Mouse (Mus musculus) pancreas, adult 10 weeks (tissue): ENCODE results near the gene Hcar2. TPM values are rescaled to one million over a fixed set of nuclear protein-coding genes. Genes with fewer than 3 reads are reported as not detected.

Experiments used
- polyA plus RNA-seq: library from polyadenylated mRNA; stranded (reverse); fragments of 350-450 nt; fragmentation: Illumina TruSeq; extraction: RNeasy Lipid Tissue Mini Kit (QIAGEN cat#74804); gene quantifications from one replicate; pipeline ENCODE4 v1.2.3, GENCODE M21; 2015; ENCODE audit warnings: low read depth, low replicate concordance; ENCODE audit not compliant: insufficient read depth

Hcar2 gene
- polyA plus RNA-seq: not detected

GRCm38 (mm10) chr5:123865365-123865764 is at the start of gene Hcar2:
Gene Hcar2 (minus strand): TSS chr5:123865499.

DNA sequence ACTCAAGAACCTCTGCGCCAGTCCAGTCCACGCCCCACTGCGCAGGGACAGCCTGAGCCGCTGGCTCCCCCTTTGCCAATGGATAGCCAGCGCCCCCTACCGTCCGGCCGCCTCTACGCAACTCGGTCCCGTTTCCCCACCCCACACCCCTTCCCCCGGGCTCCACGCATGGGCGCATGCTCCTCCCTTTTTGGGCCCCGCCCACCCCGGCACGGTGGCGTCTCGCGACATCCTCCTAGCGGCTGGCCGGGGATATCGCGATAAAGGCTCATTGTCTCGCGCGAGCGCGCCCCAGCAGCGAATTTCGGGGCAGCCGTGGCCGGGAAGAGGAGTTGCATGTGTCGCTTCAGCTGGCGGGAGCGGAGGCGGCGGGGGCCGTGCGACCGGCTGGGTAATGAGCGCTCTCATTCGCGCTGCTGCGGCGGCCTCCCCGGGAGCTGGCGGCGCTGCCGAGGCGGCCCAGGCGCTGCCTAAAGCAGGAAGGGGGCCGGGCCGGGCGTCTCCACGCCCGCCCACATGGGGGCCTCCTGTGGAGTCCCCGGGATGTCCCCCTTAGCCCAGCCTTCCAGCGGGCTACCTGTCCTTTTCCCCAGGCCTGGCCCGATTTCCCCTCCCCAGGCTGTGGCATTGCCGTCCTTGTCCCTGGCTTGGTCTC is 41.8 kb upstream of the Hcar2 start, which contains the start of gene Denr:
TSS of gene Denr (plus strand) at position 200 of the 655 bp plus-strand sequence.

GRCm38 (mm10) chr5:123879928-123880327 is 14.6 kb upstream of the Hcar2 start, which contains the start of gene Hcar1:
Gene Hcar1 (minus strand): TSS chr5:123880020.

Other genes with a start within 250 kb of the Hcar2 start
- 27.0 TPM for gene Clip1, start 180.9 kb downstream of the Hcar2 start, polyA plus RNA-seq
- gene Zcchc8, start 144.4 kb downstream of the Hcar2 start, polyA plus RNA-seq: 18.1 TPM
- 35.3 TPM for gene Rsrc2, start 116.1 kb downstream of the Hcar2 start, polyA plus RNA-seq
- gene Kntc1, start 115.8 kb downstream of the Hcar2 start, polyA plus RNA-seq: not detected
- gene Hcar1, start 14.5 kb upstream of the Hcar2 start, polyA plus RNA-seq: 0.41 TPM
- gene Denr, start 41.7 kb upstream of the Hcar2 start, polyA plus RNA-seq: 7.8 TPM
- gene Gm43518, start 61.9 kb upstream of the Hcar2 start, polyA plus RNA-seq: not detected
- gene Ccdc62, start 65.2 kb upstream of the Hcar2 start, polyA plus RNA-seq: 3.9 TPM
- 11.9 TPM for gene Hip1r, start 108.1 kb upstream of the Hcar2 start, polyA plus RNA-seq
- 4.9 TPM for gene Vps37b, start 166.8 kb upstream of the Hcar2 start, polyA plus RNA-seq
- 3.9 TPM for gene Abcb9, start 230.3 kb upstream of the Hcar2 start, polyA plus RNA-seq
- 19.6 TPM for gene Ogfod2, start 246.8 kb upstream of the Hcar2 start, polyA plus RNA-seq